Mouse (Mus musculus) spleen, adult 2 months (tissue): ENCODE data around the gene Fgfr2. TPM values are rescaled to one million over a fixed set of nuclear protein-coding genes. Genes with fewer than 3 reads are reported as not detected.

Experiments
- DNase-seq, 2 experiments: peaks; one replicate each; pipeline versions ENCODE4 v3.0.0 to v3.0.0-alpha.2; 2012 to 2021; ENCODE audit warnings: low spot score in 2 of 2, low read depth in 1 of 2
- H3K27ac ChIP-seq: fragments of 200-500 bp; 2 replicates; pipeline ENCODE4 v1.5.1; 2012; ENCODE audit warnings: low read length, inconsistent platforms; ENCODE audit not compliant: insufficient read depth
- H3K27me3 ChIP-seq: fragments of 200-500 bp; 2 replicates; pipeline ENCODE4 v1.6.1; 2012; ENCODE audit warnings: mild to moderate bottlenecking, moderate library complexity, low read length, inconsistent platforms; ENCODE audit not compliant: control insufficient read depth, insufficient read depth
- H3K36me3 ChIP-seq: fragments of 200-500 bp; 2 replicates; pipeline ENCODE4 v1.6.1; 2012; ENCODE audit warnings: mild to moderate bottlenecking, low read length, inconsistent platforms; ENCODE audit not compliant: control insufficient read depth, insufficient read depth
- H3K4me1 ChIP-seq: fragments of 200-500 bp; 2 replicates; pipeline ENCODE4 v1.6.1; 2011; ENCODE audit warnings: inconsistent platforms; ENCODE audit not compliant: control insufficient read depth, insufficient read depth, insufficient read length
- H3K4me3 ChIP-seq: fragments of 200-500 bp; 2 replicates; pipeline ENCODE4 v1.5.1; 2011; ENCODE audit warnings: mild to moderate bottlenecking, inconsistent platforms; ENCODE audit not compliant: insufficient read depth, insufficient read length; ENCODE audit errors: extremely low read depth
- CTCF ChIP-seq: fragments of 200-500 bp; IDR thresholded peaks from 2 replicates; pipeline ENCODE4 v1.5.1; 2011; ENCODE audit warnings: mild to moderate bottlenecking, inconsistent platforms; ENCODE audit not compliant: insufficient read depth, insufficient read length, insufficient replicate concordance; ENCODE audit errors: extremely low read depth
- POLR2A ChIP-seq: fragments of 200-500 bp; IDR thresholded peaks from 2 replicates; pipeline ENCODE4 v1.6.1; 2011; ENCODE audit warnings: low read depth, low read length, inconsistent platforms
- WGBS: fragments of 180-500 bp; shearing (Covaris S2); methylation state at CpG from one replicate; pipeline ENCODE4 v1.1.7; 2018; 5-methylcytosine and 5-hydroxymethylcytosine counted together
- polyA plus RNA-seq: library from polyadenylated mRNA; depleted of rRNA; stranded (reverse); fragments of >200 nt; gene quantifications from 2 replicates; pipeline ENCODE4 v1.2.3, GENCODE M21; 2012

The Fgfr2 gene
- polyA plus RNA-seq, 1 experiment: 1.6 TPM

- H3K36me3 ChIP-seq: no peaks in the 10 kb centered on the region
- H3K4me3 ChIP-seq: no peak overlapping the region
- TF ChIP-seq CTCF: no peak
- no peak for TF ChIP-seq POLR2A
- DNase-seq: no peak
- H3K27ac ChIP-seq: no peak overlapping the region
- H3K4me1 ChIP-seq: no peaks in the 10 kb centered on the region
- H3K27me3 ChIP-seq: no peaks in the 10 kb centered on the region
- 41% methylated on average over 7 of the region's 7 CpGs for WGBS
Measured at GRCm38 (mm10) chr7:130288248-130288647, 2834.9 kb downstream of the Fgfr2 start.

GRCm38 (mm10) chr7:130278738-130279705 lies 2844.1 kb downstream of the Fgfr2 start:
- H3K36me3 ChIP-seq: no peaks in the 10 kb centered on the region
- no peak overlapping the region for H3K4me3 ChIP-seq
- WGBS: 75% methylated on average over 19 of the region's 19 CpGs
- TF ChIP-seq CTCF (no peak), POLR2A (no peak)
- DNase-seq: no peak
- no peak overlapping the region for H3K27ac ChIP-seq
- no peaks in the 10 kb centered on the region for H3K4me1 ChIP-seq
- H3K27me3 ChIP-seq: no peaks in the 10 kb centered on the region

GRCm38 (mm10) chr7:130278000-130278737 lies 2845.0 kb downstream of the Fgfr2 start:
- H3K27ac ChIP-seq: no peak overlapping the region
- H3K27me3 ChIP-seq: no peaks in the 10 kb centered on the region
- H3K4me3 ChIP-seq: no peak overlapping the region
- no peaks in the 10 kb centered on the region for H3K4me1 ChIP-seq
- DNase-seq: no peak
- TF ChIP-seq CTCF: no peak
- TF ChIP-seq POLR2A: no peak
- H3K36me3 ChIP-seq: no peaks in the 10 kb centered on the region
- WGBS: 77% methylated on average over 11 of the region's 11 CpGs

DNA sequence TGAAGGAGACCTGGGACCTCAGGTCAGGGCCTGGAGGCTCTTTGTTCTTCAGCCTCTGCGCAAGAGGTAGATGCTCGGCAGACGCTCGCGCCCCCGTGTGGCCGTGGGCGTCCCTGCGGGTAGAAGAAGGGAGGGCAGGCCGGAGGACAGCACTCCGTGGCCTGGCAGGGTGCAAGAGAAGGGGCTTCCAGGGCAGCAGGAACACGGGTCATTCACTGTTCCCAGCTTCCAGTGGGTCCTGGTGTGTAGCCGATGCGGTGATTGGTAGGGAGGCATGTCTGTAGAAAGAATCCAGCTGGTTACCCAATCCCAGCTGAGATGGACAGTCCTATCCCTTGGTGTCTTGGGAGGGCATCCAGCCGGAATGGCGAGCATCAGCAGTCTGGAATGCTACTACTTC lies 2849.9 kb downstream of the Fgfr2 start:
- TF ChIP-seq POLR2A (no peak), CTCF (peak; percentile 73; the same call in 1 of the 2 replicates)
- 17% methylated on average over 16 of the region's 16 CpGs for WGBS
- Histone ChIP-seq H3K4me3 (no peak overlapping the region), H3K4me1 (no peaks in the 10 kb centered on the region), H3K27me3 (no peaks in the 10 kb centered on the region), H3K27ac (no peak overlapping the region), H3K36me3 (no peaks in the 10 kb centered on the region)
- peak in 1 of 2 experiments; percentile 40 for DNase-seq

DNA sequence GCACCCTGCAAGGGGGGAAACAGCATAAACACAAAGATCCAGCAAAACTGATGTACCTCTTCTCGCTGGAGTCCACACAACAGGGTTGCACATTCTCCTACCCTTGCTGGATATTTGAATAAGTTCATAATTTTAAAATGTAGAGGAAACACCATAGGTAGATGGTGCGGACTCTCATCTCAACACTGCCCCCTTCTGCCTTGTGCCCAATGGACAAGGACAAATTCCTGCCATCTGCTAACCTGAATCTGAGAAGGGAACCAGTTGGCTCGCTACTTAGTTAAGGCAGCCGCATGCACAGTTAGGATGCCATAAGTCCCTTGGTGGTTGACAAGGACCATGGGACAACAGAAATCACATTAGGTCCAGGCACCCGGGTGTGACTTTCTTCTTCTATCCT lies 2852.3 kb downstream of the Fgfr2 start:
- no peak overlapping the region for H3K27ac ChIP-seq
- WGBS: 87% methylated on average over 5 of the region's 5 CpGs

DNA sequence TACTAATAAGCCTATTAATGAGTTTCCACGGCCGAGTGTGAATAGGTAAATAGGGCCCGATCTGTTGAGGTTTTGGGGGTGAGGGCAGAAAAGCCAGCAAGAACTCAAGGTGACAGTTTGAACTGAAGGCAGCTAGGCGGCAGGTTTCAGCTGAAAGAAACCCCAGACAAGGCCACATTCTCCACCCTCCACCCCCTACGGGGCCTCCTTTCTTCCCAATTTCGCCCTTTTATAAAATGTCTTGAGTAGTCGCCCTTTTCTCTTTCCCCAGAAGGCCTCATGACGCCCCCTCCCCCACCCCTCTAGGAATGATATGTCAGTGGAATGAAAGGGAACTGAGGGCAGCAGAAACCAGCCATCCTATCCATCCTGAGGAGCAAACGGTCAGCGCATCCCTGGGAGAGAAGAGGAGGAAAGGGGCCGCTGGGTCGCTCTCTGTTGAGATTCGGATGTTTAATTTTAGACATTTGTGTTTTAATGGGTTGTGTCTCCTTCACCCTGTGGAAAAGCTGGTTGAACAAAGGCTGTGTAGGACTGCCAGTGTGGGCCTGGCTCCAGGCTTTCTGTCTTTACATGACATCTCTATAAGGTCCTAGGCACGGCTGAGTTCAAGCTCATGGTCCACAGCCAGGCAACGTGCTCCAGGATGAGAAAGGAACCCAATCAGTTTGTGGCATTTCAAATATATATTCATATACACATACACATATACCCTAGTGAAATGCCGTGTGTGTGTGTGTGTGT lies 2853.9 kb downstream of the Fgfr2 start:
- Histone ChIP-seq H3K27ac (no peak overlapping the region), H3K4me3 (no peak overlapping the region), H3K36me3 (no peaks in the 10 kb centered on the region), H3K4me1 (no peaks in the 10 kb centered on the region), H3K27me3 (peaks cover 10% of the 10 kb centered on the region)
- WGBS: 76% methylated on average over 16 of the region's 16 CpGs
- no peak for DNase-seq
- no peak for TF ChIP-seq CTCF
- no peak for TF ChIP-seq POLR2A

More for the DNA sequence above, 2852.3 kb downstream of the Fgfr2 start:
- H3K36me3 ChIP-seq: no peaks in the 10 kb centered on the region
- H3K4me3 ChIP-seq: no peak overlapping the region
- peaks cover 5% of the 10 kb centered on the region for H3K27me3 ChIP-seq
- no peak for TF ChIP-seq CTCF
- no peak for TF ChIP-seq POLR2A
- H3K4me1 ChIP-seq: no peaks in the 10 kb centered on the region
- no peak for DNase-seq
